Mouse (Mus musculus): ENCODE data around the gene Syne1. TPM values are rescaled to one million over a fixed set of nuclear protein-coding genes. Genes with fewer than 3 reads are reported as not detected.
A peak's percentile ranks its signal among the peaks of the same experiment; 100 is the strongest.

Gene Syne1
- polyA plus RNA-seq, 1 experiment from 2014 or later = 6.2 TPM

DNA sequence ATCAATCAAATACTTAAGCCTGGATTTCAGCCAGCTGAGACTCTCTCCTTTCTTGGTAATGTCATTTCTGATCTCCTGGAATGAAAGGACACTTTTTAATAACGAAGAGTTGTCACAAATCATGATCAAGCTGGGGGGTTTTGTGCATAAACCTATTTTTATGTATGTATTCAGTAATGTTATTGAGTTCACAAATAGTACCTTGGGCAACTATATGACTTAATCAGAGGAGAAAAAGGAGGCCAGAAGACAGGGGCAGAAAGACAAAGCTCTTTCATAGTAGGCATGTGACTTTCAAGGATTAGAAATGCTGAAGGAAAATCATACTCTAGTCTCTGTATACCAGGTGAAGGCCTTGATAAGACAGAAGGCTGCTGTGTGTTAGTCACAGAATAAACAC, 204.4 kb downstream of the Syne1 start:
- ATAC-seq (no peak), DNase-seq (ENCODE audit: low spot score) (no peak)
- H3K4me3 ChIP-seq (ENCODE audit: low read depth, low read length) = no peak overlapping the region
- H3K4me1 ChIP-seq (ENCODE audit: insufficient read depth, low read depth, low read length) = no peaks in the 10 kb centered on the region
- 41% methylated on average over 1 of the region's 1 CpGs for WGBS
- TF ChIP-seq CTCF (IDR thresholded peaks at IDR 0.05) = no peak
- TF ChIP-seq EP300 (IDR thresholded peaks at IDR 0.05) = no peak
- no peak overlapping the region for H3K4me2 ChIP-seq (replicated peaks; ENCODE audit: low read depth, low read length)
- H3K9me3 ChIP-seq (ENCODE audit: low read length) = no peaks in the 10 kb centered on the region
- no peaks in the 10 kb centered on the region for H3K27me3 ChIP-seq (replicated peaks; ENCODE audit: insufficient read depth, low read length)
- no peaks in the 10 kb centered on the region for H3K36me3 ChIP-seq (ENCODE audit: insufficient read depth, low read length)
- no peak overlapping the region for H3K9ac ChIP-seq (replicated peaks; ENCODE audit: low read depth)
- H3K27ac ChIP-seq (ENCODE audit: low read length) = no peak overlapping the region

DNA sequence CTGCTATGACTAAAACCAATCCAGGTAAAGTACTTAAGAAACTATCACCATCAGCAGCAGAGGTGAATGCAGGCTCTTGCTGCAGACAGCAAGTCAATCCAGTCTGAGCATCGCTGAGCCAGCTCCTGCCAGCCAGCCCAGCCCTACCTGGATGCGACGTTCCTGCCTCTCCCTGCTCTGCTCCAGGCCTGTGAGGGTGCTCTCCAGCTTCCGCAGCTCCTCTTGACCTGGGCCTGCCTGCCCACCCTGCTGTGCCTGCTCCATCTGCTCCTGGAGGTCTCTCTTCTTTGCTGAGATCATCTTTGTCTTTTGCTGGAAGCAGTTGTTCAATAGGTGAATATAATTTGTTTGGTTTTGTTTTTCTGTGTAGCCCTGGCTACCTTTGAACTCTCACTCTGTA, 208.1 kb downstream of the Syne1 start:
- ATAC-seq (no peak), DNase-seq (ENCODE audit: low spot score) (no peak)
- Histone ChIP-seq H3K36me3 (ENCODE audit: insufficient read depth, low read length) (no peaks in the 10 kb centered on the region), H3K27ac (ENCODE audit: low read length) (no peak overlapping the region), H3K4me1 (ENCODE audit: insufficient read depth, low read depth, low read length) (no peaks in the 10 kb centered on the region), H3K9ac (replicated peaks; ENCODE audit: low read depth) (no peak overlapping the region), H3K4me2 (replicated peaks; ENCODE audit: low read depth, low read length) (no peak overlapping the region), H3K4me3 (ENCODE audit: low read depth, low read length) (no peak overlapping the region), H3K9me3 (ENCODE audit: low read length) (no peaks in the 10 kb centered on the region), H3K27me3 (replicated peaks; ENCODE audit: insufficient read depth, low read length) (no peaks in the 10 kb centered on the region)
- no peak for TF ChIP-seq EP300 (IDR thresholded peaks at IDR 0.05)
- TF ChIP-seq CTCF (IDR thresholded peaks at IDR 0.05) = no peak
- WGBS = 50% methylated on average over 4 of the region's 4 CpGs

DNA sequence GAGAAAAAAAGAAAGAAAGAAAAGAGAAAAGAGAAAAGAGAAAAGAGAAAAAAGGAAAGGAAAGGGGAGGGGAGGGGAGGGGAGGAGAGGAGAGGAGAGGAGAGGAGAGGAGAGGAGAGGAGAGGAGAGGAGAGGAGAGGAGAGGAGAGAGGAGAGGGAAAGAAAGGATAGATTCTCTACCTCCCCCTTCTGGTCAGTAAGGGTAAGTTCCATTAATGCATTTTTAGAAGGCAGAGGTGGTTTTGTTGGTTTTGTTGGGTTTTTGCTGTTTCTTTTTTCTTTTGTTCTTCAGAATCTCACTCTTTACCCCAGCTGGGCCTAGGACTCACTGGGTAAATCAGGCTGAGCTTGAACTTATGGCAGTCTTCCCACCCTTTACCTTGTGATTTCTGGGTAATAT, 214.9 kb downstream of the Syne1 start:
- Histone ChIP-seq H3K4me2 (replicated peaks; ENCODE audit: low read depth, low read length) (no peak overlapping the region), H3K27me3 (replicated peaks; ENCODE audit: insufficient read depth, low read length) (no peaks in the 10 kb centered on the region), H3K4me3 (ENCODE audit: low read depth, low read length) (no peak overlapping the region), H3K9me3 (ENCODE audit: low read length) (no peaks in the 10 kb centered on the region), H3K27ac (ENCODE audit: low read length) (no peak overlapping the region), H3K4me1 (ENCODE audit: insufficient read depth, low read depth, low read length) (no peaks in the 10 kb centered on the region), H3K9ac (replicated peaks; ENCODE audit: low read depth) (no peak overlapping the region), H3K36me3 (ENCODE audit: insufficient read depth, low read length) (no peaks in the 10 kb centered on the region)
- DNase-seq (ENCODE audit: low spot score) (peak; percentile 44), ATAC-seq (no peak)
- TF ChIP-seq CTCF (IDR thresholded peaks at IDR 0.05) = peak; percentile 56
- TF ChIP-seq EP300 (IDR thresholded peaks at IDR 0.05) = no peak

DNA sequence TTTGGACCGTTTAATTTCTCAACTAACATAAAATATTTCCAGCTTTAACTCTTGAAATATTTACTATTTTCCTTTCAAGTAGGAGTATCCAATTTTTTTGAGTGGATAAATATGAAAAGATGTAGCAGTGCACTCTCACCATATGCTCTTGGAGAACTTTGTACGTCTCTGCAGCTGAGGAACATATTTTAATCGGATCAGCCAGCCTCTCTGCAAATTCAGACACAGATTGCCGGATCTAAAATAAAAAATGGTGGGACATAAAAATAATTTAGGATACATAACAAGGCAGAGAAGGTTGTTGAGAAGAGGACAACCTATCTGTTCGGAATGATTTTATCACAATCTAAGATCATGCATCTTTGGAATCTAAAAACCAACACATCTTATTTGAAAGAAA, 218.5 kb downstream of the Syne1 start:
- Histone ChIP-seq H3K9me3 (ENCODE audit: low read length) (no peaks in the 10 kb centered on the region), H3K27ac (ENCODE audit: low read length) (no peak overlapping the region), H3K4me2 (replicated peaks; ENCODE audit: low read depth, low read length) (no peak overlapping the region), H3K36me3 (ENCODE audit: insufficient read depth, low read length) (no peaks in the 10 kb centered on the region), H3K27me3 (replicated peaks; ENCODE audit: insufficient read depth, low read length) (no peaks in the 10 kb centered on the region), H3K4me1 (ENCODE audit: insufficient read depth, low read depth, low read length) (no peaks in the 10 kb centered on the region), H3K4me3 (ENCODE audit: low read depth, low read length) (no peak overlapping the region), H3K9ac (replicated peaks; ENCODE audit: low read depth) (no peak overlapping the region)
- 85% methylated on average over 5 of the region's 5 CpGs for WGBS
- TF ChIP-seq CTCF (IDR thresholded peaks at IDR 0.05) (no peak), EP300 (IDR thresholded peaks at IDR 0.05) (no peak)
- no peak for DNase-seq (ENCODE audit: low spot score)
- no peak for ATAC-seq

DNA sequence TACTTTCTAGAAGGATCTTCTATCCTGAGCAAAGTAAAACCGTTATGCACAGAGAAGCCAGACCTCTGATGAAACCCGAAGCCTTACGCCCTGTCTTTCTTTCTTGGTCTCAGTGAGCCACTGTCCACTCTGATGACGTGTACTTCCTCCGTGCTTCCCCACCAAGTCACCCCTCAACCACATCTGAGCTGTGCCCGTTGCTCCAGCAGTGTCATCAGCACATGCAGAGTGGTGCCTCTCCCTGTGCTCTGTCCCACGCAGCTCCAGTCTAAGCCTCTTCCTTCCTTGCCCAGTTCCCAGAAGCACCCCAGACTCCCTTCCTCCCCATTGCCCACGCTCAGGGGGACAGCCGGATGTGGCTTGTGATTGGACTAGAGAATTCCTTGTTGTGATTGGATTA, 224.6 kb downstream of the Syne1 start:
- Histone ChIP-seq H3K27ac (ENCODE audit: low read length) (no peak overlapping the region), H3K9ac (replicated peaks; ENCODE audit: low read depth) (no peak overlapping the region), H3K9me3 (ENCODE audit: low read length) (no peaks in the 10 kb centered on the region), H3K4me3 (ENCODE audit: low read depth, low read length) (no peak overlapping the region), H3K36me3 (ENCODE audit: insufficient read depth, low read length) (no peaks in the 10 kb centered on the region), H3K4me1 (ENCODE audit: insufficient read depth, low read depth, low read length) (no peaks in the 10 kb centered on the region), H3K27me3 (replicated peaks; ENCODE audit: insufficient read depth, low read length) (no peaks in the 10 kb centered on the region), H3K4me2 (replicated peaks; ENCODE audit: low read depth, low read length) (no peak overlapping the region)
- TF ChIP-seq EP300 (IDR thresholded peaks at IDR 0.05) (no peak), CTCF (IDR thresholded peaks at IDR 0.05) (no peak)
- DNase-seq (ENCODE audit: low spot score) = no peak
- WGBS = 60% methylated on average over 9 of the region's 9 CpGs
- no peak for ATAC-seq

DNA sequence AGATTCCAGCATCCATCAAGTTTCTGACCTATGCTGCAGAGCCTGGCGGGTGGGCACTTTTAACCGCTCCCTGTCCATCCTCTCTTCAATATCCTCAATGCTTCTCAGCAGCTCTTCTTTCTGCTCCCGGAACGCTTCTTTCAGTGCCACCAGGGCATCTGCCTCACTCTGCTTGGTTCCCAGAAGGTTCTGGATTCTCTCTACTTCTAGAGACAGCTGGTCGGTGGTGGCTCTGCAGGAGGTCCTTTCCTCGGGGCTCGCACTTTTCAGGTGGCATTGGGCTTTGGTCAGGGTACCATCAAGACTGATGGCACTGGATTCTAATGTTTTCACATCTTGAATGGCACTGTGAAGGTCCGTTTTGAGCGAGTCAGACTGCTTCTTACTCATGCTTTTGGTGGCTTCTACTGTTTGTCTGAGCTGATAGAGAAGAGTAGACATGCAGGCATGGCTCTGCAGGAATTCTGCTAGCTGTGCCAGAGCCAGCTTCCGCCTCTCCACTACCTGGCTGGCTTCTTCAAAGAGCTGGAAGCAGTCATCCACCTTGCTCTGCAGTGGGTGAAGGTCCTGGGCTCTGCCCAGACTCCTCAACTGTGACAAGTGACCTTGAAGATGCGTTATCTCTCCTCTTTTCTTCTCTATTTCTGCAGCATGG, 227.4 kb downstream of the Syne1 start:
- Histone ChIP-seq H3K4me2 (replicated peaks; ENCODE audit: low read depth, low read length) (no peak overlapping the region), H3K36me3 (ENCODE audit: insufficient read depth, low read length) (no peaks in the 10 kb centered on the region), H3K27ac (ENCODE audit: low read length) (no peak overlapping the region), H3K4me1 (ENCODE audit: insufficient read depth, low read depth, low read length) (no peaks in the 10 kb centered on the region), H3K9ac (replicated peaks; ENCODE audit: low read depth) (no peak overlapping the region), H3K4me3 (ENCODE audit: low read depth, low read length) (no peak overlapping the region), H3K9me3 (ENCODE audit: low read length) (no peaks in the 10 kb centered on the region), H3K27me3 (replicated peaks; ENCODE audit: insufficient read depth, low read length) (no peaks in the 10 kb centered on the region)
- ATAC-seq = no peak
- TF ChIP-seq EP300 (IDR thresholded peaks at IDR 0.05) = no peak
- TF ChIP-seq CTCF (IDR thresholded peaks at IDR 0.05) = no peak
- 79% methylated on average over 11 of the region's 11 CpGs for WGBS
- no peak for DNase-seq (ENCODE audit: low spot score)

DNA sequence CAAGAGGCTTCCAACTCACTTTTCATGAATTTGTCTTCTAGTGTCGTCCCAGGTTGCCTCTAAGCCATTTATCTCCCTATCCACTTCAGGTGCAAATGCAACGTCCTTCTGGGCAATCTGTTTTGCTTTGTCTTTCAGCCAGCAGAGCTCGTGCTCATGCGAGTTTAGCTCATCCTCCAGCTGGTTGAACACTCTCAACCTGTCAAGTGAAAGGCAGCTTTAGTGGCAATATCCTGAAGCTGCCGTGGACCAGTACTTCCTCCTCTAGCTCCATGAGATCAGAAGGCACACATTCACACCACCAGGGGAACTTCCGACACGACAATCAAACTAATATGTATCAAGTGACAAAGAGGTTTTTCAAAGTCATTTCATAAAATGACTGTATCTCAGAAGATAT, 228.7 kb downstream of the Syne1 start:
- no peak for DNase-seq (ENCODE audit: low spot score)
- TF ChIP-seq CTCF (IDR thresholded peaks at IDR 0.05) = no peak
- TF ChIP-seq EP300 (IDR thresholded peaks at IDR 0.05) = no peak
- 29% methylated on average over 7 of the region's 7 CpGs for WGBS
- H3K4me2 ChIP-seq (replicated peaks; ENCODE audit: low read depth, low read length) = no peak overlapping the region
- no peaks in the 10 kb centered on the region for H3K4me1 ChIP-seq (ENCODE audit: insufficient read depth, low read depth, low read length)
- H3K9me3 ChIP-seq (ENCODE audit: low read length) = no peaks in the 10 kb centered on the region
- ATAC-seq = no peak
- H3K4me3 ChIP-seq (ENCODE audit: low read depth, low read length) = no peak overlapping the region
- H3K27ac ChIP-seq (ENCODE audit: low read length) = no peak overlapping the region
- H3K36me3 ChIP-seq (ENCODE audit: insufficient read depth, low read length) = no peaks in the 10 kb centered on the region
- no peak overlapping the region for H3K9ac ChIP-seq (replicated peaks; ENCODE audit: low read depth)
- no peaks in the 10 kb centered on the region for H3K27me3 ChIP-seq (replicated peaks; ENCODE audit: insufficient read depth, low read length)
